Mouse (Mus musculus) cerebral cortex, adult 2 months (tissue): ENCODE measurements around the gene Plekho1.

Experiments
- WGBS: fragments of 180-500 bp; shearing (Covaris S2); methylation state at CpG from one replicate; pipeline ENCODE4 v1.1.7; 2018; 5-methylcytosine and 5-hydroxymethylcytosine counted together

The Plekho1 gene

GRCm38 (mm10) chr3:95980276-95980970 is 15.4 kb downstream of the Plekho1 start:
- 88% methylated on average over 12 of the region's 12 CpGs for WGBS

- WGBS: 47% methylated on average over 9 of the region's 9 CpGs
Measured at GRCm38 (mm10) chr3:95978265-95978664, 17.5 kb downstream of the Plekho1 start.

GRCm38 (mm10) chr3:95977587-95977986 is 18.2 kb downstream of the Plekho1 start:
- WGBS: 96% methylated on average over 7 of the region's 7 CpGs

GRCm38 (mm10) chr3:95977079-95977478 is 18.7 kb downstream of the Plekho1 start:
- 74% methylated on average over 3 of the region's 3 CpGs for WGBS

- WGBS: 19% methylated on average over 34 of the region's 34 CpGs
Measured at GRCm38 (mm10) chr3:95972873-95973634, 22.7 kb downstream of the Plekho1 start.

- WGBS: 61% methylated on average over 12 of the region's 12 CpGs
Measured at GRCm38 (mm10) chr3:95972251-95972872, 23.4 kb downstream of the Plekho1 start.

- WGBS: 70% methylated on average over 7 of the region's 7 CpGs
Measured at GRCm38 (mm10) chr3:95970661-95971060, 25.1 kb downstream of the Plekho1 start.

GRCm38 (mm10) chr3:95969277-95969676 is 26.5 kb downstream of the Plekho1 start:
- 96% methylated on average over 1 of the region's 1 CpGs for WGBS

- 5% methylated on average over 7 of the region's 7 CpGs for WGBS
Measured at GRCm38 (mm10) chr3:95965518-95966451, 30.0 kb downstream of the Plekho1 start.

GRCm38 (mm10) chr3:95963681-95964080 is 32.1 kb downstream of the Plekho1 start:
- 38% methylated on average over 4 of the region's 4 CpGs for WGBS

- 67% methylated on average over 2 of the region's 2 CpGs for WGBS
Measured at GRCm38 (mm10) chr3:95963230-95963629, 32.6 kb downstream of the Plekho1 start.

GRCm38 (mm10) chr3:95962182-95962581 is 33.6 kb downstream of the Plekho1 start:
- WGBS: 84% methylated on average over 8 of the region's 8 CpGs

GRCm38 (mm10) chr3:95959807-95960206 is 36.0 kb downstream of the Plekho1 start:
- 93% methylated on average over 1 of the region's 1 CpGs for WGBS

- 78% methylated on average over 5 of the region's 5 CpGs for WGBS
Measured at GRCm38 (mm10) chr3:95959082-95959481, 36.7 kb downstream of the Plekho1 start.

- 52% methylated on average over 8 of the region's 8 CpGs for WGBS
Measured at GRCm38 (mm10) chr3:95957359-95958148, 38.2 kb downstream of the Plekho1 start.

- WGBS: 98% methylated on average over 5 of the region's 5 CpGs
Measured at GRCm38 (mm10) chr3:95955318-95955717, 40.5 kb downstream of the Plekho1 start.

- WGBS: 87% methylated on average over 12 of the region's 12 CpGs
Measured at GRCm38 (mm10) chr3:95954648-95955173, 41.1 kb downstream of the Plekho1 start.

GRCm38 (mm10) chr3:95953522-95953921 is 42.3 kb downstream of the Plekho1 start:
- WGBS: 50% methylated on average over 3 of the region's 3 CpGs

GRCm38 (mm10) chr3:95951566-95951965 is 44.2 kb downstream of the Plekho1 start:
- 63% methylated on average over 12 of the region's 12 CpGs for WGBS

- WGBS: under 1% methylated on average over 49 of the region's 49 CpGs
Measured at GRCm38 (mm10) chr3:95950763-95951551, 44.8 kb downstream of the Plekho1 start.
